Mouse (Mus musculus) midbrain, embryonic 15.5 days (tissue): ENCODE results near the gene Stx3. TPM values are rescaled to one million over a fixed set of nuclear protein-coding genes. Genes with fewer than 3 reads are reported as not detected.

Experiments
- ATAC-seq: fragments of 200-750 bp; cut with Nextera tagmentation; replicated peaks from 2 replicates; pipeline ENCODE4 v1.8.0; 2017; ENCODE audit warnings: moderate TSS enrichment
- H3K27ac ChIP-seq: fragments of 300-500 bp; sonication (generic); 2 replicates; pipeline ENCODE4 v1.5.1; 2015; ENCODE audit warnings: mild to moderate bottlenecking, inconsistent platforms
- H3K27me3 ChIP-seq: fragments of 300-500 bp; sonication (generic); replicated peaks from 2 replicates; pipeline ENCODE4 v1.6.1; 2015; ENCODE audit warnings: inconsistent platforms
- H3K36me3 ChIP-seq: fragments of 300-500 bp; sonication (generic); replicated peaks from 2 replicates; pipeline ENCODE4 v1.6.1; 2015; ENCODE audit warnings: inconsistent platforms
- H3K4me1 ChIP-seq: fragments of 300-500 bp; sonication (generic); 2 replicates; pipeline ENCODE4 v1.6.1; 2015; ENCODE audit warnings: inconsistent platforms
- H3K4me2 ChIP-seq: fragments of 300-500 bp; sonication (generic); 2 replicates; pipeline ENCODE4 v1.6.1; 2015; ENCODE audit warnings: inconsistent platforms, mild to moderate bottlenecking, moderate library complexity
- H3K4me3 ChIP-seq: fragments of 300-500 bp; sonication (generic); 2 replicates; pipeline ENCODE4 v1.5.1; 2015; ENCODE audit warnings: mild to moderate bottlenecking, inconsistent platforms
- H3K9ac ChIP-seq: fragments of 300-500 bp; sonication (generic); 2 replicates; pipeline ENCODE4 v1.6.1; 2015; ENCODE audit warnings: mild to moderate bottlenecking, inconsistent platforms
- H3K9me3 ChIP-seq: fragments of 300-500 bp; sonication (generic); 2 replicates; pipeline ENCODE4 v1.6.1; 2016; ENCODE audit warnings: inconsistent platforms
- WGBS: fragments of 180-500 bp; shearing (Covaris S2); methylation state at CpG from one replicate; pipeline ENCODE4 v1.1.7; 2015; ENCODE audit warnings: mixed read lengths; 5-methylcytosine and 5-hydroxymethylcytosine counted together
- polyA plus RNA-seq: library from polyadenylated mRNA; unstranded; fragments of >200 nt; fragmentation: Nextera tagmentation; extraction: Ambion mirVana; gene quantifications from 2 replicates; pipeline ENCODE4 v1.2.1, GENCODE M21; 2015

Stx3 gene
- polyA plus RNA-seq, 1 experiment from 2014 or later = 34.2 TPM

GRCm38 (mm10) chr19:11766413-11766812, 52.8 kb downstream of the Stx3 start:
- H3K27me3 ChIP-seq = no peaks in the 10 kb centered on the region
- H3K9me3 ChIP-seq = no peaks in the 10 kb centered on the region
- no peak overlapping the region for H3K4me2 ChIP-seq
- no peak overlapping the region for H3K27ac ChIP-seq
- H3K4me1 ChIP-seq = peaks cover 11% of the 10 kb centered on the region
- no peak overlapping the region for H3K9ac ChIP-seq
- no peak overlapping the region for H3K4me3 ChIP-seq
- no peaks in the 10 kb centered on the region for H3K36me3 ChIP-seq
- 68% methylated on average over 4 of the region's 4 CpGs for WGBS
- ATAC-seq = no peak

GRCm38 (mm10) chr19:11765059-11765458, 54.1 kb downstream of the Stx3 start:
- no peak overlapping the region for H3K4me3 ChIP-seq
- H3K9ac ChIP-seq = no peak overlapping the region
- H3K4me2 ChIP-seq = no peak overlapping the region
- no peaks in the 10 kb centered on the region for H3K36me3 ChIP-seq
- H3K27ac ChIP-seq = no peak overlapping the region
- no peak for ATAC-seq
- no peaks in the 10 kb centered on the region for H3K9me3 ChIP-seq
- H3K4me1 ChIP-seq = peaks cover 2% of the 10 kb centered on the region; the same call in 1 of the 2 replicates
- WGBS = 88% methylated on average over 3 of the region's 3 CpGs
- H3K27me3 ChIP-seq = no peaks in the 10 kb centered on the region

GRCm38 (mm10) chr19:11747298-11747697, 71.9 kb downstream of the Stx3 start, which contains the start of gene Gif:
Gene Gif (plus strand): TSS chr19:11747554.
- Histone ChIP-seq H3K27ac (no peak within 1 kb of the TSS), H3K9ac (no peak within 1 kb of the TSS), H3K36me3 (no peaks in the 10 kb centered on the region), H3K4me1 (no peaks in the 10 kb centered on the region), H3K4me2 (no peak within 1 kb of the TSS), H3K27me3 (no peaks in the 10 kb centered on the region), H3K9me3 (no peaks in the 10 kb centered on the region), H3K4me3 (no peak within 1 kb of the TSS)
- 81% methylated on average over 2 of the region's 2 CpGs for WGBS
- no peak for ATAC-seq

GRCm38 (mm10) chr19:11745680-11746079, 73.5 kb downstream of the Stx3 start:
- H3K4me3 ChIP-seq = no peak overlapping the region
- H3K9me3 ChIP-seq = no peaks in the 10 kb centered on the region
- H3K4me1 ChIP-seq = no peaks in the 10 kb centered on the region
- H3K4me2 ChIP-seq = no peak overlapping the region
- no peaks in the 10 kb centered on the region for H3K36me3 ChIP-seq
- no peak overlapping the region for H3K9ac ChIP-seq
- H3K27me3 ChIP-seq = no peaks in the 10 kb centered on the region
- no peak overlapping the region for H3K27ac ChIP-seq
- no peak for ATAC-seq

- 66% methylated on average over 1 of the region's 1 CpGs for WGBS
- no peak for ATAC-seq
- no peaks in the 10 kb centered on the region for H3K4me1 ChIP-seq
Measured at GRCm38 (mm10) chr19:11736455-11736854, 82.7 kb downstream of the Stx3 start.

GRCm38 (mm10) chr19:11730278-11730677, 88.9 kb downstream of the Stx3 start:
- no peaks in the 10 kb centered on the region for H3K27me3 ChIP-seq
- H3K36me3 ChIP-seq = no peaks in the 10 kb centered on the region
- no peak for ATAC-seq
- H3K9me3 ChIP-seq = no peaks in the 10 kb centered on the region
- H3K27ac ChIP-seq = no peak overlapping the region
- 83% methylated on average over 1 of the region's 1 CpGs for WGBS
- H3K4me3 ChIP-seq = no peak overlapping the region
- no peaks in the 10 kb centered on the region for H3K4me1 ChIP-seq
- no peak overlapping the region for H3K4me2 ChIP-seq
- no peak overlapping the region for H3K9ac ChIP-seq

More at GRCm38 (mm10) chr19:11736455-11736854, 82.7 kb downstream of the Stx3 start:
- H3K4me2 ChIP-seq = no peak overlapping the region
- no peak overlapping the region for H3K27ac ChIP-seq
- H3K36me3 ChIP-seq = no peaks in the 10 kb centered on the region
- no peaks in the 10 kb centered on the region for H3K27me3 ChIP-seq
- no peaks in the 10 kb centered on the region for H3K9me3 ChIP-seq
- H3K9ac ChIP-seq = no peak overlapping the region
- no peak overlapping the region for H3K4me3 ChIP-seq

- H3K4me2 ChIP-seq = no peak overlapping the region
- H3K4me1 ChIP-seq = no peaks in the 10 kb centered on the region
- no peak overlapping the region for H3K4me3 ChIP-seq
- H3K27me3 ChIP-seq = no peaks in the 10 kb centered on the region
- H3K9me3 ChIP-seq = no peaks in the 10 kb centered on the region
- no peak for ATAC-seq
- H3K9ac ChIP-seq = no peak overlapping the region
- H3K27ac ChIP-seq = no peak overlapping the region
- WGBS = 91% methylated on average over 5 of the region's 5 CpGs
- H3K36me3 ChIP-seq = no peaks in the 10 kb centered on the region
Measured at GRCm38 (mm10) chr19:11727304-11727703, 91.9 kb downstream of the Stx3 start.

GRCm38 (mm10) chr19:11725915-11726314, 93.3 kb downstream of the Stx3 start:
- Histone ChIP-seq H3K36me3 (no peaks in the 10 kb centered on the region), H3K9ac (no peak overlapping the region), H3K4me1 (no peaks in the 10 kb centered on the region), H3K4me2 (no peak overlapping the region), H3K27me3 (no peaks in the 10 kb centered on the region), H3K27ac (no peak overlapping the region), H3K9me3 (no peaks in the 10 kb centered on the region), H3K4me3 (no peak overlapping the region)
- ATAC-seq = no peak
- 86% methylated on average over 2 of the region's 2 CpGs for WGBS

Other genes with a start within 250 kb of the Stx3 start
- 2.1 and 2.5 TPM in 2 replicates for gene Ms4a6d, start 214.6 kb downstream of the Stx3 start, polyA plus RNA-seq
- gene Ms4a2, start 195.7 kb downstream of the Stx3 start, polyA plus RNA-seq = not detected in 2 replicates
- gene Ms4a3, start 178.6 kb downstream of the Stx3 start, polyA plus RNA-seq = not detected in 2 replicates
- not detected in 2 replicates for gene Oosp2, start 158.8 kb downstream of the Stx3 start, polyA plus RNA-seq
- gene Oosp1, start 128.3 kb downstream of the Stx3 start, polyA plus RNA-seq = not detected in 2 replicates
- not detected in 2 replicates for gene Oosp3, start 122.3 kb downstream of the Stx3 start, polyA plus RNA-seq
- not detected in 2 replicates for gene Gif, start 71.8 kb downstream of the Stx3 start, polyA plus RNA-seq
- gene Mrpl16, start 49.0 kb downstream of the Stx3 start, polyA plus RNA-seq = 40.9 and 42.7 TPM in 2 replicates
- 0.09 TPM in 1 of 2 replicates, not detected in the other for gene Olfr1417, start 19.8 kb upstream of the Stx3 start, polyA plus RNA-seq
- not detected in 2 replicates for gene Olfr1418, start 41.7 kb upstream of the Stx3 start, polyA plus RNA-seq
- gene Olfr1419, start 55.7 kb upstream of the Stx3 start, polyA plus RNA-seq = 0.05 TPM in 1 of 2 replicates, not detected in the other
- gene Olfr1420, start 67.2 kb upstream of the Stx3 start, polyA plus RNA-seq = 0.08 TPM in 1 of 2 replicates, not detected in the other
- gene Patl1, start 93.0 kb upstream of the Stx3 start, polyA plus RNA-seq = 17.5 and 19.1 TPM in 2 replicates
- gene Osbp, start 146.5 kb upstream of the Stx3 start, polyA plus RNA-seq = 3.9 and 4.0 TPM in 2 replicates
- gene Olfr1423, start 221.9 kb upstream of the Stx3 start, polyA plus RNA-seq = not detected in 2 replicates
- not detected in 2 replicates for gene Olfr1424, start 243.3 kb upstream of the Stx3 start, polyA plus RNA-seq